Mouse (Mus musculus) bone marrow macrophage, adult 2 months (primary cell): ENCODE measurements around the gene Olig3.

ENCODE experiments used
- CTCF ChIP-seq: IDR thresholded peaks from 2 replicates; pipeline ENCODE4 v1.5.1; 2012; ENCODE audit warnings: low read depth, mild to moderate bottlenecking, low read length, moderate library complexity
- POLR2A ChIP-seq: IDR thresholded peaks from 2 replicates; pipeline ENCODE4 v1.6.1; 2012; ENCODE audit warnings: mild to moderate bottlenecking, low read depth, low read length, borderline replicate concordance

GRCm38 (mm10) chr10:19338695-19339630 lies 17.4 kb upstream of the Olig3 start:
- no peak for TF ChIP-seq CTCF
- TF ChIP-seq POLR2A = no peak
